Mouse (Mus musculus) heart, adult 2 months (tissue): ENCODE data around the gene Padi2.

Experiments used
- CTCF ChIP-seq: fragments of 200-600 bp; IDR thresholded peaks from 2 replicates; pipeline ENCODE4 v1.8.1; 2022; ENCODE audit warnings: antibody characterized with exemption, mild to moderate bottlenecking, moderate library complexity
- EP300 ChIP-seq: fragments of 200-500 bp; IDR thresholded peaks from 2 replicates; pipeline ENCODE4 v1.6.1; 2011; ENCODE audit warnings: low read depth, low read length, control low read depth; ENCODE audit not compliant: insufficient read depth
- POLR2A ChIP-seq: fragments of 200-500 bp; IDR thresholded peaks from 2 replicates; pipeline ENCODE4 v1.6.1; 2011; ENCODE audit warnings: mild to moderate bottlenecking, low read depth, low read length, control low read depth; ENCODE audit not compliant: insufficient read depth

- TF ChIP-seq CTCF (no peak), POLR2A (no peak), EP300 (no peak)
These were observed 29.5 kb downstream of the Padi2 start for GRCm38 (mm10) chr4:140935643-140936042.
